Mouse (Mus musculus): ENCODE measurements at regions not wholly inside any gene's neighbourhood (a gene's known extent, or its start where the extent isn't known, plus 50 kb on each side); places are given as distances from the start of the nearest gene placed in this dataset.

GRCm38 (mm10) chr2:133734469-133735225, 182.7 kb downstream of the Bmp2 start:
- no peak for TF ChIP-seq CTCF (IDR thresholded peaks at IDR 0.05; ENCODE audit: low read depth, low read length)
- no peak for TF ChIP-seq POLR2A (IDR thresholded peaks at IDR 0.05; ENCODE audit: borderline replicate concordance, low read depth, low read length)
- Histone ChIP-seq H3K4me3 (ENCODE audit: insufficient read depth, low read length) (no peak overlapping the region), H3K4me1 (ENCODE audit: control insufficient read depth, insufficient read depth, low read length) (no peaks in the 10 kb centered on the region), H3K27ac (ENCODE audit: insufficient read depth, low read depth, low read length) (no peak overlapping the region)

GRCm38 (mm10) chr2:133738839-133739430, 187.0 kb downstream of the Bmp2 start:
- TF ChIP-seq POLR2A (IDR thresholded peaks at IDR 0.05; ENCODE audit: borderline replicate concordance, low read depth, low read length) = no peak
- no peak for TF ChIP-seq CTCF (IDR thresholded peaks at IDR 0.05; ENCODE audit: low read depth, low read length)
- Histone ChIP-seq H3K4me1 (ENCODE audit: control insufficient read depth, insufficient read depth, low read length) (no peaks in the 10 kb centered on the region), H3K27ac (ENCODE audit: insufficient read depth, low read depth, low read length) (no peak overlapping the region), H3K4me3 (ENCODE audit: insufficient read depth, low read length) (no peak overlapping the region)

- no peak overlapping the region for H3K4me3 ChIP-seq (ENCODE audit: insufficient read depth, low read length)
- H3K27ac ChIP-seq (ENCODE audit: insufficient read depth, low read depth, low read length) = no peak overlapping the region
- TF ChIP-seq CTCF (IDR thresholded peaks at IDR 0.05; ENCODE audit: low read depth, low read length) = no peak
- TF ChIP-seq POLR2A (IDR thresholded peaks at IDR 0.05; ENCODE audit: borderline replicate concordance, low read depth, low read length) = no peak
- no peaks in the 10 kb centered on the region for H3K4me1 ChIP-seq (ENCODE audit: control insufficient read depth, insufficient read depth, low read length)
Observed at GRCm38 (mm10) chr2:133748493-133748892, 196.5 kb downstream of the Bmp2 start.

GRCm38 (mm10) chr2:133749846-133750637, 198.1 kb downstream of the Bmp2 start:
- H3K4me3 ChIP-seq (ENCODE audit: insufficient read depth, low read length) = no peak overlapping the region
- TF ChIP-seq POLR2A (IDR thresholded peaks at IDR 0.05; ENCODE audit: borderline replicate concordance, low read depth, low read length) (no peak), CTCF (IDR thresholded peaks at IDR 0.05; ENCODE audit: low read depth, low read length) (no peak)
- H3K27ac ChIP-seq (ENCODE audit: insufficient read depth, low read depth, low read length) = no peak overlapping the region
- H3K4me1 ChIP-seq (ENCODE audit: control insufficient read depth, insufficient read depth, low read length) = no peaks in the 10 kb centered on the region

GRCm38 (mm10) chr2:133754088-133754487, 202.1 kb downstream of the Bmp2 start:
- Histone ChIP-seq H3K27ac (ENCODE audit: insufficient read depth, low read depth, low read length) (no peak overlapping the region), H3K4me3 (ENCODE audit: insufficient read depth, low read length) (no peak overlapping the region), H3K4me1 (ENCODE audit: control insufficient read depth, insufficient read depth, low read length) (no peaks in the 10 kb centered on the region)
- TF ChIP-seq POLR2A (IDR thresholded peaks at IDR 0.05; ENCODE audit: borderline replicate concordance, low read depth, low read length) (no peak), CTCF (IDR thresholded peaks at IDR 0.05; ENCODE audit: low read depth, low read length) (no peak)

GRCm38 (mm10) chr2:133761496-133761895, 209.5 kb downstream of the Bmp2 start:
- no peak for TF ChIP-seq CTCF (IDR thresholded peaks at IDR 0.05; ENCODE audit: low read depth, low read length)
- TF ChIP-seq POLR2A (IDR thresholded peaks at IDR 0.05; ENCODE audit: borderline replicate concordance, low read depth, low read length) = no peak
- H3K4me1 ChIP-seq (ENCODE audit: control insufficient read depth, insufficient read depth, low read length) = no peaks in the 10 kb centered on the region
- H3K4me3 ChIP-seq (ENCODE audit: insufficient read depth, low read length) = no peak overlapping the region
- no peak overlapping the region for H3K27ac ChIP-seq (ENCODE audit: insufficient read depth, low read depth, low read length)

- H3K4me1 ChIP-seq (ENCODE audit: control insufficient read depth, insufficient read depth, low read length) = no peaks in the 10 kb centered on the region
- TF ChIP-seq CTCF (IDR thresholded peaks at IDR 0.05; ENCODE audit: low read depth, low read length) (no peak), POLR2A (IDR thresholded peaks at IDR 0.05; ENCODE audit: borderline replicate concordance, low read depth, low read length) (no peak)
- no peak overlapping the region for H3K4me3 ChIP-seq (ENCODE audit: insufficient read depth, low read length)
- H3K27ac ChIP-seq (ENCODE audit: insufficient read depth, low read depth, low read length) = no peak overlapping the region
Observed at GRCm38 (mm10) chr2:133768546-133768945, 216.6 kb downstream of the Bmp2 start.

- H3K27ac ChIP-seq (ENCODE audit: insufficient read depth, low read depth, low read length) = no peak overlapping the region
- no peaks in the 10 kb centered on the region for H3K4me1 ChIP-seq (ENCODE audit: control insufficient read depth, insufficient read depth, low read length)
- TF ChIP-seq CTCF (IDR thresholded peaks at IDR 0.05; ENCODE audit: low read depth, low read length) (no peak), POLR2A (IDR thresholded peaks at IDR 0.05; ENCODE audit: borderline replicate concordance, low read depth, low read length) (no peak)
- H3K4me3 ChIP-seq (ENCODE audit: insufficient read depth, low read length) = no peak overlapping the region
Observed at GRCm38 (mm10) chr2:133783588-133784342, 231.8 kb downstream of the Bmp2 start.

- no peak overlapping the region for H3K4me3 ChIP-seq (ENCODE audit: insufficient read depth, low read length)
- no peak overlapping the region for H3K27ac ChIP-seq (ENCODE audit: insufficient read depth, low read depth, low read length)
- no peak for TF ChIP-seq POLR2A (IDR thresholded peaks at IDR 0.05; ENCODE audit: borderline replicate concordance, low read depth, low read length)
- no peak for TF ChIP-seq CTCF (IDR thresholded peaks at IDR 0.05; ENCODE audit: low read depth, low read length)
Observed at GRCm38 (mm10) chr2:133791031-133791430, 239.1 kb downstream of the Bmp2 start.

More at GRCm38 (mm10) chr2:133791031-133791430, 239.1 kb downstream of the Bmp2 start:
- H3K4me1 ChIP-seq (ENCODE audit: control insufficient read depth, insufficient read depth, low read length) = no peaks in the 10 kb centered on the region
